Mouse (Mus musculus): ENCODE results near the gene Scly. TPM values are rescaled to one million over a fixed set of nuclear protein-coding genes. Genes with fewer than 3 reads are reported as not detected.

Gene Scly
- polyA plus RNA-seq, 1 experiment from 2014 or later: 12.6 TPM

DNA sequence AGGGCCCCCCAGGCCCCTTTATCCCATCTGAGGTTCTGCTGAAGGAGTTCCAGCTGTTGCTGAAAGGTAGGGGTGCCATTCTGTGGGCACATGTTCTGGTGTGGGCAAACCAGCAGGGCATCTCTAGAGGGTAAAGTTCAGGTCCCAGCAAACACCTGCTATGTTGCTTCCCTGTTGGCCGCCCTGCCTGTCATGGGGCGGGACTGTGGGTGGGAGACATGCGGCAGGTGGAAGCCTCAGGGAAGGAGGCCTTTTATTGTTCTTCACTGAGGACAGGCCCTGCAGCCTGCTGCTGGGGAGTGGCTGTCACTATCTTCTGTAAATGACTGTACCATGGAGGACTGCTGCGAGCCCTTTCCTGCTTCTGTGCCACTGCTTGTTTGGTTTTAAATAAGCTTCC is 71.3 kb downstream of the Scly start:
- peaks cover 8% of the 10 kb centered on the region for H3K4me1 ChIP-seq
- H3K4me2 ChIP-seq: no peak overlapping the region
- H3K9me3 ChIP-seq: no peaks in the 10 kb centered on the region
- WGBS: 74% methylated on average over 4 of the region's 4 CpGs
- H3K4me3 ChIP-seq: no peak overlapping the region
- no peak for ATAC-seq (replicated peaks)
- peaks cover 18% of the 10 kb centered on the region for H3K27me3 ChIP-seq (replicated peaks)
- H3K27ac ChIP-seq: no peak overlapping the region
- peaks cover 14% of the 10 kb centered on the region; the same call in 1 of the 2 replicates for H3K36me3 ChIP-seq (replicated peaks)
- no peak overlapping the region for H3K9ac ChIP-seq

DNA sequence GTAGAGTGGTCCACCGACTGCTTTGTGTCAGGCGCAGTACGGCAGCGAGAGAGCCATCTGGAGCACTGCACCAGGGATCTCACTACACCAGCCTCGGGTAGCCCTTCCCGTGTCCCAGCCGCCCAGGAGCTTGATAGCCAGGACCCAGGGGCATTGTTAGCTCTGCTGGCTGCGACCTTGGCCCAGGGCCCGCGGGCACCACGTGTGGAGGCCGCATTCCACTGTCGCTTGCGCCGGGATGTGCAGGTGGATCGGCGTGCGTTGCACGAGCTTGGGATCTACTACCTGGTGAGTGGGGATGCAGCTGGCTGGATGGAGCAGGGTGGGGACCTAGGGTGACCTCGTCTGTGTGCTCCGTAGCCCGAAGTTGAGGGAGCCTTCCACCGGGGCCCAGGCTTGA is 71.9 kb downstream of the Scly start:
- peaks cover 8% of the 10 kb centered on the region for H3K4me1 ChIP-seq
- no peaks in the 10 kb centered on the region for H3K9me3 ChIP-seq
- H3K27ac ChIP-seq: no peak overlapping the region
- no peak for ATAC-seq (replicated peaks)
- no peak overlapping the region for H3K4me3 ChIP-seq
- 88% methylated on average over 23 of the region's 23 CpGs for WGBS
- peaks cover 18% of the 10 kb centered on the region for H3K27me3 ChIP-seq (replicated peaks)
- H3K9ac ChIP-seq: no peak overlapping the region
- H3K36me3 ChIP-seq (replicated peaks): peaks cover 14% of the 10 kb centered on the region
- H3K4me2 ChIP-seq: no peak overlapping the region

Other genes with a start within 250 kb of the Scly start
- 0.15 and 0.18 TPM in 2 replicates for gene Rbm44, start 153.2 kb upstream of the Scly start, polyA plus RNA-seq (2015; fragmentation: Nextera tagmentation; extraction: Ambion mirVana)
- 5.4 and 6.5 TPM in 2 replicates for gene Ramp1, start 118.5 kb upstream of the Scly start, polyA plus RNA-seq (2015; fragmentation: Nextera tagmentation; extraction: Ambion mirVana)
- gene Ube2f, start 48.0 kb upstream of the Scly start, polyA plus RNA-seq (2015; fragmentation: Nextera tagmentation; extraction: Ambion mirVana): 58.5 and 60.4 TPM in 2 replicates
- 0.08 and 0.13 TPM in 2 replicates for gene Espnl, start 23.7 kb downstream of the Scly start, polyA plus RNA-seq (2015; fragmentation: Nextera tagmentation; extraction: Ambion mirVana)
- 0.09 and 0.10 TPM in 2 replicates for gene Klhl30, start 52.7 kb downstream of the Scly start, polyA plus RNA-seq (2015; fragmentation: Nextera tagmentation; extraction: Ambion mirVana)
- 0.27 and 0.56 TPM in 2 replicates for gene Erfe, start 68.1 kb downstream of the Scly start, polyA plus RNA-seq (2015; fragmentation: Nextera tagmentation; extraction: Ambion mirVana)
- 150 and 152 TPM in 2 replicates for gene Ilkap, start 100.5 kb downstream of the Scly start, polyA plus RNA-seq (2015; fragmentation: Nextera tagmentation; extraction: Ambion mirVana)
- gene Hes6, start 115.7 kb downstream of the Scly start, polyA plus RNA-seq (2015; fragmentation: Nextera tagmentation; extraction: Ambion mirVana): 192 and 212 TPM in 2 replicates
- gene Per2, start 161.0 kb downstream of the Scly start, polyA plus RNA-seq (2015; fragmentation: Nextera tagmentation; extraction: Ambion mirVana): 5.1 and 5.3 TPM in 2 replicates
- gene Traf3ip1, start 196.3 kb downstream of the Scly start, polyA plus RNA-seq (2015; fragmentation: Nextera tagmentation; extraction: Ambion mirVana): 11.4 and 12.1 TPM in 2 replicates
- gene Asb1, start 242.2 kb downstream of the Scly start, polyA plus RNA-seq (2015; fragmentation: Nextera tagmentation; extraction: Ambion mirVana): 11.8 and 12.5 TPM in 2 replicates

All from midbrain, embryonic 15.5 days (tissue).